Mouse (Mus musculus): Measurements from ENCODE around the gene Dusp10.

DNA sequence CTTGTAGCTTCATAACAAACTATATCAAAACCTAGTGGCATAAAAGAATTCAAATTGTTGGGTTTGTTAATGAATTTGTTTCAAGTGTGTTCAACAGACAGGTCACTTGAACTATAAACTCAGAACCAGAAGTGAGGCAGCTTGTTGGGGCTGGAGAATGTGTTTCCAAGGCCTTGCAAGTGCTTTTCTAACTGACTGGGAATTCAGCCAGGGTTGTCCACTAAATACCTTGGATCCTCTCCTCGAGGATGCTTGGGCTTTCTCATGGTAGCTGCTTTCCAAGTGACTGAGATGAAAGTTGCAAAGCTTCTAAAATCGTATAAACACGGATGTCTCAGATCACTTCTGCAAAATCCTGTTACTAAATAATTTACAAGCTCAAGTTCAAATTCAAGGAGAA, 69.6 kb downstream of the Dusp10 start:
- TF ChIP-seq POLR2A (IDR thresholded peaks at IDR 0.05; ENCODE audit: insufficient read depth, low read depth, low read length) (no peak), CTCF (IDR thresholded peaks at IDR 0.05) (no peak)
